Mouse (Mus musculus): ENCODE results near the gene D430042O09Rik.

DNA sequence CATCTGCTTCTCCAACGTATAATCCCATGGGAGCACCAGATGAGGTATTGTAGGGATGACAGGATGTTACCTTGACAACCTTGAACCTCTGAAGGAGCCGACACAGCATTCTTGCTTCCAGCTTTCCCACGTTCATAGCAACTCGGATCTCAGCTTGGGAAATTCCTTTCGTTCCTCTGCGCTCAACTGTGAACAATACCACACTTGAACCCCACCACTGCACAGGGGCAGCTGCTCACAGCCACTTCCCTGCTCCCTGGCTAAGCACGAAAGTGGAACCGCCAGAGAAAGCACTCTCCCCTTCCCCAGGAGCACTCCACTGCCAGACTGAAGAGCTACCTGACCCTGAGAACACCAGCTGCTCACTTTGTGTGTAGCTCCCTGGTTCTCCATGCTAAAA, 28.9 kb upstream of the D430042O09Rik start:
- TF ChIP-seq CTCF (IDR thresholded peaks at IDR 0.05; ENCODE audit: borderline replicate concordance, extremely low read depth, insufficient read depth, insufficient read length) (no peak), POLR2A (IDR thresholded peaks at IDR 0.05; ENCODE audit: borderline replicate concordance, extremely low read depth, insufficient read depth, insufficient read length, poor library complexity, severe bottlenecking) (no peak)

Data from brain, embryonic 14.5 days (tissue).